Mouse (Mus musculus) gastrocnemius, postnatal 36 days (tissue): ENCODE results near the gene Fbxw8. TPM values are rescaled to one million over a fixed set of nuclear protein-coding genes. Genes with fewer than 3 reads are reported as not detected.

Experiments
- DNase-seq, 2 experiments: peaks; one replicate each; pipeline ENCODE4 v3.0.0; 2022
- intact Hi-C: fragments of 180-260 bp; cut with DNase I; formaldehyde crosslinking; loops from one replicate; pipeline ENCODE4 v1.15.1; 2025
- long read RNA-seq, 2 experiments: library from polyadenylated mRNA; stranded (forward); transcript quantifications; one replicate each; pipeline ENCODE4 v2.0.0; 2021
- total RNA-seq, 2 experiments: library from RNA; stranded (reverse); gene quantifications; 2 replicates each; pipeline ENCODE4 v1.2.3; 2021

Fbxw8 gene
- 10 to 100 TPM; 17.8 to 19.1 TPM for total RNA-seq
- long read RNA-seq, experiment 1, full-length matches to known transcripts: 13 of 23 reads
- long read RNA-seq, experiment 1, partial matches to known transcripts: 2 of 23 reads
- long read RNA-seq, experiment 1, other reads (novel, unspliced or antisense): 8 of 23 reads
- long read RNA-seq, experiment 2, full-length matches to known transcripts: 15 of 22 reads
- long read RNA-seq, experiment 2, partial matches to known transcripts: 1 of 22 reads
- long read RNA-seq, experiment 2, other reads (novel, unspliced or antisense): 6 of 22 reads

DNA sequence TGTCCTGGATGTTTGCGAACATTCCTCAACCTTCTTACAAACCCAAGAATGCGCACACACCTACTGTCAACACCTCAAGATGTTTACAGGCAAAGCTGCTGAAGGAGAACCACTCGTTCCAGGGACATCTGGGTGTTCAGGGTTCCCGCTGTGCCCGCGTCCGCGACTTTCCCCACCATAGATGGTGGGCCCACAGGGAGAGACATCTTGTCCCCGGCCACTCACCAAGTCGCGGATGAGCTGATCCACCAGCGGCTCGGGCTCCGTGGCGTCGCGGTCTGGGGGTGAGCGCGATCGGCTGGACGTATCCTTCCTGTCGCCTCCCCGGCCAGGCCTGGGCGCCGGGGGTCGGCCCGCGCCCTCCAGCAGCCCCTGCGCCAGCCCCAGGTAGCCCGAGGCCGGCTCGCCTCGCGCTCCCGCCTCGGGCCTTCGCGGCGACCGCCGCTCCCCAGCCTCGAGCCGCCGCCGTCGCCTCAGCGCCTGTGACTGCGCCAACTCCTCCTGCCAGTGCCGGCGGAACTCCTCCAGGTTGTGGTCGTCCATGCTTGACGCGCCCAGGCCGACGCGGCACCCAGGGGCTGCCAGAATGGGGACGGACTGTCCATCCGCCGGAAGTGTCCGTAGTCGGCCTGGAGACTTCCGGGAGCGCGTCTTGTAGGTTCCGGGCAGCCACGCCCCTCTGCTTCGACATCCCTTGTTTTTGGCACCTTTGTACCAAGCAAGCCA is at the start of gene Fbxw8:
Fbxw8 (minus strand) TSS at position 626 of the 726 bp plus-strand sequence.
- intact Hi-C loops: loop anchor here (5.0 kb wide), 1 partner anchor 63 kb away; no protein-coding TSS in a partner anchor

DNA sequence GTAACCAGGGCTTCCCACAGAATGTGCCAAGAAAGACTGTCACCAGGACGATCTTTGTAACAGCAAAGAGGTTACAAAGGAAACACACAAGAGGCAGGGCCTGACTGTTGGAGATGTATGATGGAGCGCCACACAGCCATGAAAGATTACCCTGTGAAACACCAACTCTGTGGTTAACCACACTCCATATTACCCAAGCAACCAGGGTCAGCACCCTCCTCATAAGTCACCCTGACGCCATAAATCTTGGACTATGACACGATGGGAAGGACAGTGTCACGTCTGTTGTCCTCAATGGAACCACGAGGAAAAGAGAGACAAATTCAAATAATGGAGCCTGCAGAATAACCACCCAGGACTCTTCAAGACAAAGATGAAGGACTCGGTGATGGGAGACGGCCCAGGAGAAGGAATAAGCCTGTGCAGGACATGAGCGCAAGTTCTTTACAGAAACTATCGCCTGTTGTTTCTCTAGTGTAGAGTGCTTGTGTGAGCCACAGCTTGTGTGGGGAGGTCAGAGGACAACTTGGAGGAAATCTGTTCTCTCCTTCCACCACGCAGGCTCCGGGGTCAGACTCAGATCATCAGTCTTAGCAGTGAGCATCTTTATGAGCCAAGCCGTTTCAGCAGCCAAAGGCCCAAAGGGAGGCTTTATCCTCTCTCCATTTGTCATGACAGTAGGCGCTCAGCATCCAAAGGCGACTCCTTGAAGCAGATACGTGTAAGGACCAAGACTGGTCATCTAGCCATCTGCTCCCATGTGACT is 49.6 kb upstream of the Fbxw8 start:
- intact Hi-C loops: no loop called here
- DNase-seq: no peak

More for the DNA sequence above, at the start of gene Fbxw8:
- peak; percentile 84 to 85 for DNase-seq

DNA sequence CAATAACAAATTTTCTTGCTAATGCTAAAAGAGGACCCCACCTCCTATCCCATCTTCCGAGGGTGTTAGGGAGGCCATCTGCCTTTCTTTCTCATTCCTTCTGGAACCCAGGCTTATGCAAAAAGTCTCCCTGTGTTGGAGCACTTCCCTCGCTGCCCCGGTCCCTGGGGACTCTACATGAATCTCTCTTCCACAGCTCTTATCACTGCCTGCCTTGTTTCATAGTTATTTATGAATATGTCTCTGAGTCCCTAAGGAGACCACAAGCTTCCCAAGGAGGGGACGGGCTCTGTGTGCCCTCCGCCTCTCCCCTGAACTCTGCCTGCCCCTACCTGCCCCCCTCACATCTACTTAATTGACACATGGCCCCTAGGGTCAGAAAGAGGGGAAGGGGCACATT is 44.4 kb upstream of the Fbxw8 start:
- no peak for DNase-seq
- intact Hi-C loops: loop anchor here (2.0 kb wide), 1 partner anchor 79 kb away; no protein-coding TSS in a partner anchor

DNA sequence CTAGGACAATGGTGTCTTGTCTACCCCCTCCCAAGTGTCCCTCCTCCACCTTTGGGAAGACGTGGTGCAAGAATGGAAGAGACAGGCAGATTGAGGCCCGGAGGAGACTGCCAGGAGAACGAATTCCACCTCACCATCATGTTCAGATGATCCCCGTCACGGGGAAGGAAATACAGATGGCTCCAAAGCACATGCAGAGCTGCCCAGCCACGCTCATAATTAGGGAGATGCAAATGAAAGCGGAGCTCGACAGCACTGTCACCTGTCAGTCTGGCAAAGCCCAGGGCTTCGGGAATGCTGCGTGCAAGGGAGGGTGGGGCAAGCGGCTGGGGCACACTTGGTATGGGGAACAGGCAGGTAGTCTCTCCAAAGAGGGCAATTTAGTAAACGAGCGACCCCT is 42.2 kb upstream of the Fbxw8 start:
- DNase-seq: no peak
- intact Hi-C loops: no loop called here

DNA sequence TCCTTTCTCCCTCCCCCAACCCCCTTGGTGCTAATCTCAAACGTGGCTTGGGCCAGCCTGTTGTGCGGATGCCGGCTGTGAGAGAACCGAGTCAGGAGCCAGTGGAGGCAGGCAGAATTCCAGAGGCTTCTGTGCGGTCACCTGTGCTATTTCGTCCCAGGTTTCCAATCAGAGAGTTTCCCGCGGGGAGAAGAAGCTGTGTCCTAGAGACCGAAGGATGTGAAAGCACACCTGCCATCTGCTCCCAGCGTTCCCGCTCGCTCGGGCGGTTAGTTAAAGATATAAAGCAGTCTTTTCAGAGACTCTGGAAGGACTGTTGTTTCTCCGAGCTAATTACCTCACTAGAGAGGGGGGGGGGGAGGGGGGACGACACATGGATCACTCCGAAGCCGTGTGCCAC is 37.0 kb upstream of the Fbxw8 start:
- intact Hi-C loops: no loop called here
- no peak for DNase-seq

DNA sequence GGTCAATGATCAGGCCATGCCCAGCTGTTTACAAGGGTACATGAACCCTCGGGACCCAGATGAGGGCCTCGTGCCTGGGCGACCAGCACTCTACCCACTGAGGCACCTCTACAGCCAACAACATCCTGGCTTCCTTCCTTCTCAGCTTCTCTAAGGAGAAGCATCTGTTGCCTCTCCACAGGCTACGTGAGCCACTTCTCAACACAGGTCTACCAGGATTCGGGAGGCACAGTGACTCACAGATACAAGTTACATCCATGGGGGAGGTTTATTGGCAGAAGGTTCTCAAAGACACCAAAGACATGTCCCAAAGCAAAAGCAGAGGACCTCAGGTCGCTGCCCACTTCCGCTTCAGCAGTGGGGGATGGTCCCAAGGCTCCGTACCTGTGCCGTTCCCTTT is 35.2 kb upstream of the Fbxw8 start:
- intact Hi-C loops: no loop called here

DNA sequence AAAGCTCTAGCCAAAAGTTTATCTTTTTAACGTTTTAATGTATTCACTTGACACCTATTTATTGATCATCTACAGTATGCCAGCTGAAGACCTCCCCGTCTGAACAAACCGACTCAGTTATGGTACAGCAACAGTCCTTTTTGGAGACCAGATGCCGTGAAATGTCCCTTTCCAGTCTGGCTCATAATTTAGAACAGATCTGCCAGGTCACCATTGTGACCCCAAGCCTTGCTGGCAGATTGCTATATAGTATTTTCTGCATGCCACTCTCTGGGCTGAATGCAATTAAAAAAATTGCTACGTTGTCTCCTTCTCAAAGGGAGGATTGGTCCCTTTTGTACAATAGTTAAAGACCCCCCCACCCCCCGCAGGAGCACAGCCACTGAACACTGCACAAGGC is 33.1 kb upstream of the Fbxw8 start:
- DNase-seq: no peak

More for the DNA sequence above, 35.2 kb upstream of the Fbxw8 start:
- DNase-seq: no peak

DNA sequence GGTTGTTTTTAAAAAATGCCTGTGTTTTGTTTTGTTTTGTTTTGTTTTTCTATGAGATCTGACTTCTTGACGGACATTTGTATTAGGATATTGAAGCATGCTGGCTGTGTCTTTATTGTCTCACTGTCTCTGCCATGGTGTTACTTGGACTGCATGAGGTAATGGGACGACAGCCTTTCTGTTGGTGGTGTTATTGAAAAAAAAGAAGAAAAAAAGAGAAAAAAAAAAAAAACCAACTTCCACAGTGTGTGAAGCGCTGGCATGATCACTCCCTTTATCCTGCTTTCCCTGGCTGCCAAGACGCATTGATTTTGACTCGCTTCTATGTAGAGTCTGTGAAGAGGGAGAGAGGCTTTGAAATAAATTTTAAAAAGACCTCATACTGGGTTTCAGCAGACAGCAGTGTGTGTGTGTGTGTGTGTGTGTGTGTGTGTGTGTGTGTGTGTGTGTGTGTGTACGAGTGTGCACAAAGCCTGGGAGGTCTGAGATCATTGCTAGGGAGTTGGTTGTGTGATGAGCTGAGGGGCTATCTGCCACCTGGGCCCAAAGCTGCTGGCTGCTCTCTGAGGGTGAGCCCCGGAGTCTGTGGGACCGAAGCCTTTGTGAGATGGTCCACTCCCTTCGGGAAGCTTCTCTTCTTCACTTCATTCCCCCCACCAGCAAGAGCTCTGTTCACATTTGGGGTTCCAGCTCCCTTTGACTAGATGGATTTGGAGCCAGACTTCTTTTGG is 31.8 kb upstream of the Fbxw8 start:
- no peak for DNase-seq
- intact Hi-C loops: no loop called here

More for the DNA sequence above, 33.1 kb upstream of the Fbxw8 start:
- intact Hi-C loops: no loop called here

DNA sequence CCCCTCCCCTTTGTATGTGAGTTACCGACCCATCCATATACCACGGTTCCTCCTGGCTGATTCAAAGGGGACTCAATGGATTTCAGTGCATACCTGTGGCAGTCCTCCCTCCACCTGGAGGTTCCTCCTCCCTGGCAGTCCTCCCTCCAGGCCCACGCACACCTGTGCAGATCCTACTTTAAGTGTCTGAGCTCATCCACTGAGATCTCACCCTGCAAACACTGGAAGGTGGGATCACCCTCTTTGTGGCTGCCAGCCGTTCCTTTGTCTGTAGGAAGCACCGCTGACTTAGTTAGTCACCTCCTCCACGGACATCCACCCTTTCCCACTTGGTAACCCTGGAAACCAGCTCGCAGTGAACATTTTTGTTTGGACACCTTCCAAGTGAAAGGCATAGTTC is 22.4 kb upstream of the Fbxw8 start:
- intact Hi-C loops: no loop called here
- no peak for DNase-seq

DNA sequence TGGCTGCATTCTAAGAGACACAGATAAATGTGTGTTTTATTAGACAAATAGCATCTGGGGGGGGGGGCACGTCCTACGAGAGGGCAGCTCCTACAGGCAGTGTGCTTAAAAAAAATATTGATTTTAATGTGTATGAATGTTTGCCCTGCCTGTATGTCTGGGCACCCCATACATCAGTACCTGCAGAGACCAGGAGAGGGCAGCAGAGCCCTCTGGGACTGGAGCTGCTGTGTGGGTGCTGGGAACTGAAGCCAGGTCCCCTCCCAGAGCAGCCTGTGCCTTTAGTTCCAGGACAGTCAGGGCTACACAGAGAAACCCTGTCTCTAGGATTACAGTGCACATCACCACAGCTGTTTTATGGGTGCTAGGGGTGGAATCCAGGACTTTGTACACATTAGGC is 19.9 kb upstream of the Fbxw8 start:
- intact Hi-C loops: no loop called here
- DNase-seq: no peak

DNA sequence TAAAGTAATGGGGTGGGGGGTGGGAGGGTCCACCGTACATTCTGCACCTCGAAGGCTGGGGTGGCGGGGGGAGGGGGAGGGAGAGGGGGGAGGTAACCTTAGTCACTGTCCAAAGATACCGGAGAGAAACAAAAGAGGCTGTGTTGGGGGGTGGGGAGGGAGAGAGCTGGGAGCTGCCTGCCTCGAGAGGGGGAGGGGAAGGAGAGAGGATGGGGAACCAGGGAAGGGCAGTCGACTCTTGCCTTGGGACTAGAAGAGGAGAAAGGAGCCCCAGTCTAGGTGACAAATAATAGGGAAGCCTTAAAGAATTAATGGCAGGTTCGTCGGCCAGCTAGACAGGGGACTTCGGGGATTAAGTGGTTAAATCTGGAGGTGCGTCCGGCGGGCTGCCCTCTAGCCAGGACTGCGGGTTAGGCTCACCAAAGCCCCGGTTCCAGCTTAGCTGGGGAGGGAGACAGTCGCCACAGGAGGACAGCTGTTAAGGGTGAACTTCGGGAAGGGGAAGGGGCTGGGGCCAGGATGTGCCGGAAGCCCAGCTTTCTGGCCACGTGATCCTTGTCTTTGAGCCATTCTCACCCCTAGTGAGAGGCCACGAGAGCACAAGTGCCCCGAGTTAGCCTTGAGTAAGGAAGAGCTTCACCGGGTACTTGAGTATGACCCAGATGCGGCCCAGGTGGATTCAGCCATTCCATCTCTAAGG is 19.2 kb upstream of the Fbxw8 start:
- no peak for DNase-seq
- intact Hi-C loops: no loop called here

DNA sequence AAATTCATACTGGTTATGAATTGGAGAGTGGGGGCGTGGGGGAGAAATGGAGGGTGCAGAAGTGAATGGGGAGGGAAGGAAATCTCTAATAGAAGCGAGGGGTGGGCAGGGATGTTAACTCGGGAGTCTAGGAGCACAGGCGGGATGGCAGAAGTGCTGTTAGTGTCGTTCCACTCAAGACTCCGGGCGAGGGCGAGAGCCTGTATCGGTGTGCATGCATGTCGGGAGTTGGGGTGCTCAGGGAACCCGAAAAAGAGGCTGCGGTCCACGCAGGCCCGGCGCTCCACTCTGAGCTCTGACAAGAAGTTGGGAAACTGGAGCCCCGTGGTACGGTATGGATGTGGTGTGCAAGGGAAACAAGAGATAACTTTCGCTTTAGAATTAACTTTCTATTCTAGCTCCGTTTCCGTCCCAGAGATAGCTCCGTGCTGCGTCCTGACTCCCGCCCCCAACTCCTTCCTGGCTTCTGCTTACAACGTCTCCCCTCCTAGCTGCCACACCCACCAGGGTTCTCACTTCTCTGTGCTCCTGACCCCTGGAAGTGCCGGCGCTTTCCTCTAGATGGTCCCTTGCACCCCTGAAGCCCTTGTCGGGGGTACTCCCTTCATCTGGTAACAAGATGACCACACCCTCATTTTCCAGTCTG is 16.9 kb upstream of the Fbxw8 start:
- DNase-seq: no peak
- intact Hi-C loops: no loop called here

DNA sequence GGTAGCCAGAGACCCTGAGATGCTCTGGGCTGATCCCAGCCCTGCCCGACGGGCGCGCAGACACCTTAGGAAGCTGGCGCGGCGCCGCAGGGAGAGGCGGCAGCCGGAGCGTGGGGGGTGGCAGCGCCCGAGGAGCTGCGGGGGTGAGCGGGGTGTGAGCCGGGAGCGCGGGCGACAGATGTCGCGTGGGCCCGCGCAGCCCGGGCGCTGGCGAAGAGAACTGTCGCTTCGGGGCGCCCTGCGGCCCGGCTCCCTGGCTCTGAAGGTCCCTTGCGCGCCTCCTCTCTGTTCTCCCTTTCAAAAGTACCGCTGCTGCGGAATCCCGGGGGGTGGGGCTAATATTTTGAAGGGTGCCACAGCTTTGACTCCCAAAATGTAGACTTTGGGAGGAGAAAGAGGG is 16.4 kb upstream of the Fbxw8 start:
- intact Hi-C loops: no loop called here
- no peak for DNase-seq

DNA sequence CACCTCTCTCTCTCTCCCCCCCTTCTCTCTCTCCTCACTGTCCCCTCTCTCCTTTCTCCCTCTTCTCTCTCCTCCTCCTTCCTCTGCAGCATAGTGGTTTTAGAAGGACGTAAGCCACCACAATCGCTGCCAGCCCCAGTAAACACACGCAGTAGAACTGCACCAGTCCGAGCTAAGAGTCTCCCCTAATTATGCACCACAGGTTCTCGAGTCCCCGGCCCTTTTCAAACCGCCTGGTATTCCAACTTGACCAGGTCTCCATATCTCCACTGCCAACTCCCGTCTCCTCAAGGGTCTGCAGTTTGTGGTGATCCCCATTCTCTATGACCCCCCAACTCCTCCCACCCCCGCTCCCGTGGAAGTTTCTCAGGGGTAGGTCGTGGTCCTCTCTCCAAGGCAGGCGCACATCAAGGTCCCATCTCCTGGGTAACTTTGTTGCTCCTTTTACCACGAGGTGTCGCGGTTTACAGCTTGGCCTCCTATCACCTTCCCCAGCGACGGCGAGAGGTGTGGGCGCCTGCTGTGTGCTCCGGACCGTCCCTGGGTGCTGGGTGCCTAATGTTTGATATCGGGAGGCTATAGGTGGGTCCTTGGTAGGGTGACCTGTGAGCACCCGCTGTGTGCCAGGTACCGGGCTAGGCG is 15.7 kb upstream of the Fbxw8 start:
- intact Hi-C loops: no loop called here
- no peak for DNase-seq

DNA sequence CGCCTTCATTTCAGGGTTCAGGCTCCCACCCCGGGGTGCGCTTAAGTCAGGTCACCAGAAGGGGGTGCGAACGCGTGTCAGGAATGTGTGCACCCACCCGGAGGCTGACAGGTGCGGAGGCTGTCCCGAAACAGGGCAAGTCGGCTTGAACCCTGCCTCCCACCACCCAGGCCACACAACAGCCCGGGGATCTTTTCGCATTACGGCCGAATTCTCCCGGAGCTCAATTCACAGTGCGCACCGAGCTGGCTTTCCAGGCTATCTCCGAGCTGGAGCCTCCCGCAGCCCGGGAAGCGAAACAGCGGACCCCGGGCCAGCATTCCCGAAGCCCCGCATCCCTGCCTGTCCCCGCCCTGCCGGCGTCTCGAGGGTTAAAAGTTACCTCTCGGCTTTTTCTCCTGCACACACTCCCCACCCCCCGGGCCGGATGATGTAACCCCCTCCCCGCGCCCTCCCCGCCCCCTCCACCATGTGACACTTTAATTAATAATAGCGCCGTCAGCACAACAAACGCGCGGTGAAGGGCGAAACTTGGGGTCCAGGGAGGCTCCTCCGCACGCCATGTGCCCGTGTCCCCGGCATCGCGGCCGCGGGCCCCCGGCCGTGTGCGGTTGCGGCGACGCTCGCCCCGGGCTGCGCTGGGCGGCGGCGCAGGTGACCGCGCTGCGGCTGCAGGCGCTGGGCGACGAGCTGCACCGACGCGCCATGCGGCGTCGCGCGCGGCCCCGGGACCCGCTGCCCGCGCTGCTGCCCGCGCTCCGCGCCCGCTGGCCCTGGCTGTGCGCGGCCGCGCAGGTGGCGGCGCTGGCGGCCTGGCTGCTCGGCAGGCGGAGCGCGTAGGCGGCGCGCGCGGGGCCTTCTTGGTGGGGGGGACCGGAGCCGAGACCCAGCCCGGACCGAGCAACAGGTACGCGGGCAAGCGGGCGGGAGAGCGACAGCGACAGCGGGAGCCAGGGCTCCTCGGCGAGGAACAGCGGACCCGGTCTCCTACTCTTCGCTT is 14.3 kb upstream of the Fbxw8 start:
- intact Hi-C loops: loop anchor here (5.0 kb wide), 1 partner anchor 73 kb away; no protein-coding TSS in a partner anchor
- no peak for DNase-seq

DNA sequence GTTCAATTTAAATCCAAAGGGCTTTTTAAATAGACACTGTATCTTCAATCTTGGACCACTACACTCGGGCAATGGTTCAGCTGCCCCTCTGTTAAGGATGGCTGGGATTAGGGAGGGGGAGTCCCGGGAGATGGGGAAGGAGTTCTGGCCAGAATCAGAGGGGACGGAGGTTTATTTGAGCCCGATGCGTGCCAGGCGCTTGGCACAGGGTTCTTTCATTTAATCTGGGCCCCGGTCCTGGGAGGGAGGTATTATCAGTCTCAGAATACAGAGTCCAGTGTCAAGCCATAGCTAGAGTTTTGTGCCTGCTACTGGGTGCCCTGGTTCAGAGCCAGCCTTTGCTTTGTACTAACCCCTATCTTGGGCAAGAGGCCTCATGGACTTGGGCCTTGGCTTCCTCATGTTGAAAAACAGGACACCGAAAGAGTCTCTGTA is 12.3 kb upstream of the Fbxw8 start:
- no peak for DNase-seq
- intact Hi-C loops: loop anchor here (5.0 kb wide), 1 partner anchor 75 kb away; no protein-coding TSS in a partner anchor

DNA sequence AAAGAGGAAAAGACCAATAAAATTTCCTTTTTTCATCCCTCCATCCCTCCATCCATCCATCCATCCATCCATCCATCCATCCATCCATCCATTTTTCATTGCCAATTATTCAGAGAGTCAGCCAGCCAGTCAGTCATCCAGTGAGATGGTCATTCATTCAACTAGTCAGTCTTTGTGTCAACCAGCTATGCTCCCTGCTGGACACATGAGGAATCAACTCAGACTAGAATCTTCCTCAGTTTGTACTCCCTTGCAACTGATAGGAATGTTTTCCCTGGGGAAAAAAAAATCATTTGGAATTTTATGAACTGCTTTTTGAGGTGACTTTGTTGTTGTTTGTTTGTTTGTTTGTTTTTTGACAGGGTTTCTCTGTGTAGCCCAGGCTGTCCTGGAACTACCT is 10.2 kb upstream of the Fbxw8 start:
- no peak for DNase-seq
- intact Hi-C loops: loop anchor here (5.0 kb wide), 1 partner anchor 77 kb away; no protein-coding TSS in a partner anchor

DNA sequence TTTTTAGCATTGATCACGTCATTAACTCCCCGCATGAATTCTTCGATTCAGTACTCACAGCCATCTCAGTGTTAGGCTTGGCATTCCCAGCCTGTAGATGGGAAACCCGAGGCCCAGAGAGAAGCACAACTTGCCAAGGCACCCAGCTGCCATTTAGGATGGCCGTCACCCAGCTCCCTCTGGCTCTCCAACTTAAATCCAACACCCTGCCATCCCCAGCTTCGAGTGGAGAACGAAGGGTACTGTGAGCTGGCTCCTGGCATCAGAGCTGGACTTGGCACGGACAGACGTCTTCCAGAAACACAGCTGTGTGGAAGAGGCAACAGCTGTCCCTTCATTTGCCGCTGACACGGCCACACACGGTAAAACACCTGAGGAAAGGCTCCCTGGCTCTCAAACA is 9.3 kb upstream of the Fbxw8 start, which contains the start of gene Hrk:
Hrk (plus strand) TSS at position 68 of the 400 bp plus-strand sequence.
- intact Hi-C loops: no loop called here
- DNase-seq: peak; percentile 47 to 57
